Mouse (Mus musculus): ENCODE measurements at regions not wholly inside any gene's neighbourhood (a gene's known extent, or its start where the extent isn't known, plus 50 kb on each side); places are given as distances from the start of the nearest gene placed in this dataset.

GRCm38 (mm10) chr8:30063148-30063547 is 2615.7 kb downstream of the Poteg start:
- Histone ChIP-seq H3K27ac (ENCODE audit: insufficient read depth, low read depth, low read length, poor library complexity, severe bottlenecking) (no peak overlapping the region), H3K4me3 (ENCODE audit: insufficient read depth in 1 of 2, low read depth in 1 of 2, low read length in 2 of 2, poor library complexity in 1 of 2, severe bottlenecking in 1 of 2) (no peak overlapping the region), H3K36me3 (ENCODE audit: control insufficient read depth, insufficient read depth, low read length, poor library complexity, severe bottlenecking) (no peaks in the 10 kb centered on the region), H3K9me3 (ENCODE audit: control insufficient read depth, insufficient read depth, low read depth, low read length) (no peaks in the 10 kb centered on the region), H3K9ac (ENCODE audit: insufficient read depth, low read depth, low read length, poor library complexity, severe bottlenecking) (no peak overlapping the region), H3K4me1 (ENCODE audit: control insufficient read depth in 2 of 2, insufficient read depth in 2 of 2, low read length in 2 of 2, poor library complexity in 1 of 2) (no peaks in the 10 kb centered on the region)
- no peak for DNase-seq (ENCODE audit: low read depth, low spot score)
- in situ Hi-C loops (cut with MboI; ENCODE audit: low sequenced_read_pairs in 2 of 2, unreplicated experiment in 2 of 2): no loop called here
- no peak for TF ChIP-seq MAFK (IDR thresholded peaks at IDR 0.05; ENCODE audit: insufficient read depth, low read depth, low read length)
- no peak for TF ChIP-seq HCFC1 (IDR thresholded peaks at IDR 0.05; ENCODE audit: borderline replicate concordance, insufficient read depth, low read length)
- no peak for TF ChIP-seq ZNF384 (IDR thresholded peaks at IDR 0.05; ENCODE audit: low read depth, low read length)
- no peak for TF ChIP-seq CHD2 (IDR thresholded peaks at IDR 0.05; ENCODE audit: low read depth, low read length)
- TF ChIP-seq ZC3H11A (IDR thresholded peaks at IDR 0.05; ENCODE audit: borderline replicate concordance, low read depth, low read length): no peak

GRCm38 (mm10) chr8:30077726-30078125 is 2630.3 kb downstream of the Poteg start:
- H3K4me3 ChIP-seq (ENCODE audit: insufficient read depth in 1 of 2, low read depth in 1 of 2, low read length in 2 of 2, poor library complexity in 1 of 2, severe bottlenecking in 1 of 2): no peak overlapping the region
- TF ChIP-seq MAFK (IDR thresholded peaks at IDR 0.05; ENCODE audit: insufficient read depth, low read depth, low read length) (no peak), ZC3H11A (IDR thresholded peaks at IDR 0.05; ENCODE audit: borderline replicate concordance, low read depth, low read length) (no peak), CHD2 (IDR thresholded peaks at IDR 0.05; ENCODE audit: low read depth, low read length) (no peak), ZNF384 (IDR thresholded peaks at IDR 0.05; ENCODE audit: low read depth, low read length) (no peak)
- no peaks in the 10 kb centered on the region for H3K4me1 ChIP-seq (ENCODE audit: control insufficient read depth in 2 of 2, insufficient read depth in 2 of 2, low read length in 2 of 2, poor library complexity in 1 of 2)
- no peaks in the 10 kb centered on the region for H3K9me3 ChIP-seq (ENCODE audit: control insufficient read depth, insufficient read depth, low read depth, low read length)
- DNase-seq (ENCODE audit: low read depth, low spot score): no peak
- no peak overlapping the region for H3K9ac ChIP-seq (ENCODE audit: insufficient read depth, low read depth, low read length, poor library complexity, severe bottlenecking)
- no peak overlapping the region for H3K27ac ChIP-seq (ENCODE audit: insufficient read depth, low read depth, low read length, poor library complexity, severe bottlenecking)
- H3K36me3 ChIP-seq (ENCODE audit: control insufficient read depth, insufficient read depth, low read length, poor library complexity, severe bottlenecking): no peaks in the 10 kb centered on the region
- in situ Hi-C loops (cut with MboI; ENCODE audit: low sequenced_read_pairs in 2 of 2, unreplicated experiment in 2 of 2): no loop called here

GRCm38 (mm10) chr8:30127766-30128165 is 2680.3 kb downstream of the Poteg start:
- Histone ChIP-seq H3K9ac (ENCODE audit: insufficient read depth, low read depth, low read length, poor library complexity, severe bottlenecking) (no peak overlapping the region), H3K36me3 (ENCODE audit: control insufficient read depth, insufficient read depth, low read length, poor library complexity, severe bottlenecking) (no peaks in the 10 kb centered on the region), H3K9me3 (ENCODE audit: control insufficient read depth, insufficient read depth, low read depth, low read length) (0 out of 2 replicates have a peak, but pooled peaks cover 3% of the 10 kb centered on the region), H3K27ac (ENCODE audit: insufficient read depth, low read depth, low read length, poor library complexity, severe bottlenecking) (no peak overlapping the region), H3K4me1 (ENCODE audit: control insufficient read depth in 2 of 2, insufficient read depth in 2 of 2, low read length in 2 of 2, poor library complexity in 1 of 2) (no peaks in the 10 kb centered on the region), H3K4me3 (ENCODE audit: insufficient read depth in 1 of 2, low read depth in 1 of 2, low read length in 2 of 2, poor library complexity in 1 of 2, severe bottlenecking in 1 of 2) (no peak overlapping the region)
- no peak for DNase-seq (ENCODE audit: low read depth, low spot score)
- TF ChIP-seq CHD2 (IDR thresholded peaks at IDR 0.05; ENCODE audit: low read depth, low read length) (no peak), MAFK (IDR thresholded peaks at IDR 0.05; ENCODE audit: insufficient read depth, low read depth, low read length) (no peak), ZC3H11A (IDR thresholded peaks at IDR 0.05; ENCODE audit: borderline replicate concordance, low read depth, low read length) (no peak), HCFC1 (IDR thresholded peaks at IDR 0.05; ENCODE audit: borderline replicate concordance, insufficient read depth, low read length) (no peak), ZNF384 (IDR thresholded peaks at IDR 0.05; ENCODE audit: low read depth, low read length) (no peak)
- in situ Hi-C loops (cut with MboI; ENCODE audit: low sequenced_read_pairs in 2 of 2, unreplicated experiment in 2 of 2): no loop called here

GRCm38 (mm10) chr8:30134999-30135398 is 2687.5 kb downstream of the Poteg start:
- H3K4me1 ChIP-seq (ENCODE audit: control insufficient read depth in 2 of 2, insufficient read depth in 2 of 2, low read length in 2 of 2, poor library complexity in 1 of 2): no peaks in the 10 kb centered on the region
- 0 out of 2 replicates have a peak, but pooled peaks cover 3% of the 10 kb centered on the region for H3K9me3 ChIP-seq (ENCODE audit: control insufficient read depth, insufficient read depth, low read depth, low read length)
- no peak overlapping the region for H3K27ac ChIP-seq (ENCODE audit: insufficient read depth, low read depth, low read length, poor library complexity, severe bottlenecking)
- no peak overlapping the region for H3K9ac ChIP-seq (ENCODE audit: insufficient read depth, low read depth, low read length, poor library complexity, severe bottlenecking)
- in situ Hi-C loops (cut with MboI; ENCODE audit: low sequenced_read_pairs in 2 of 2, unreplicated experiment in 2 of 2): no loop called here
- DNase-seq (ENCODE audit: low read depth, low spot score): no peak
- TF ChIP-seq CHD2 (IDR thresholded peaks at IDR 0.05; ENCODE audit: low read depth, low read length) (no peak), ZNF384 (IDR thresholded peaks at IDR 0.05; ENCODE audit: low read depth, low read length) (no peak), ZC3H11A (IDR thresholded peaks at IDR 0.05; ENCODE audit: borderline replicate concordance, low read depth, low read length) (no peak), MAFK (IDR thresholded peaks at IDR 0.05; ENCODE audit: insufficient read depth, low read depth, low read length) (no peak), HCFC1 (IDR thresholded peaks at IDR 0.05; ENCODE audit: borderline replicate concordance, insufficient read depth, low read length) (no peak)
- no peak overlapping the region for H3K4me3 ChIP-seq (ENCODE audit: insufficient read depth in 1 of 2, low read depth in 1 of 2, low read length in 2 of 2, poor library complexity in 1 of 2, severe bottlenecking in 1 of 2)
- H3K36me3 ChIP-seq (ENCODE audit: control insufficient read depth, insufficient read depth, low read length, poor library complexity, severe bottlenecking): no peaks in the 10 kb centered on the region
